Mouse (Mus musculus) adrenal gland, postnatal 36 days (tissue): ENCODE results near the gene Ifnlr1. TPM values are rescaled to one million over a fixed set of nuclear protein-coding genes. Genes with fewer than 3 reads are reported as not detected.
A peak's percentile ranks its signal among the peaks of the same experiment; 100 is the strongest.
"Not testable (repeated sequence)": the region's sequence is repeated elsewhere in the genome, so short reads cannot be mapped to it uniquely, and the experiment has no call there.

Experiments used
- DNase-seq, 2 experiments: peaks; one replicate each; pipeline ENCODE4 v3.0.0; 2021; ENCODE audit warnings: mixed read lengths in 1 of 2
- long read RNA-seq, 2 experiments: library from polyadenylated mRNA; stranded (forward); transcript quantifications; one replicate each; pipeline ENCODE4 v2.0.0; 2021; ENCODE audit warnings: borderline sequencing depth in 2 of 2
- total RNA-seq, 2 experiments: library from RNA; stranded (reverse); gene quantifications; 2 replicates each; pipeline ENCODE4 v1.2.3; 2021

The Ifnlr1 gene
- under 1 TPM; 0.07 to 0.10 TPM for total RNA-seq
- long read RNA-seq, experiment 1 = 0 reads
- long read RNA-seq, experiment 2 = 0 reads

DNA sequence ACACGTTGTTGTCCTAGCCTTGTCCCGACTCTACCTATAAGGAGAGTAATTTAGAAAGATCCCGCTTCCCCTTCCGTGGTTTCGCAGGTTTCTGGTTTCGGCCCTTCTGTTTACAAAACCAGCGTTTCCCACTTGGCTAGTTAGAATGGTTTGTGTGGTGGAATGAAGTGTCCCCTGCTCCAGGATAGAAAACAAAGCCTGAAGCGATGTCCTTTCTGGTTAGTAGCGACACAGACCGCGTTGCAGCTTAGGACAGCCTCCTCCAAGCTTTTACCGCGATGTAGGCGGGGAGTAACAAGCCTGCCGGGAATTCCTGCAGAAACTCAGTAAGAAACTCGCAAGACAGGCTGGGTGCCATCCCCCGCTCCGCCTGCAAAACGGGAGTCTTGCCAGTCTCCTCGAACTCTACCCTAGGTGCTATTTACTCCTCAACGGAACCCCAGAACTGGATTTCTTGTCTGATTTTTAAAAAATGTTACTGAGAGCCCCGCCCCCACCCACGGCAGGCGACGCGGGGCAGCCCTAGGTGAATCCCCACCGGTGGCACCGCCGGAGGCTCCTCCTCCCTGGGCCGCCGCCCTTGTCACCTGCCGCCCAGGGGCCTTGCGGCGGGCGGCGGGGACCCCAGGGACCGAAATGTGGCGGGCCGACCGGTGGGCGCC lies at the start of gene Ifnlr1:
Gene Ifnlr1 (plus strand): TSS at position 382 of the 662 bp plus-strand sequence.
- peak; percentile 54 to 65 for DNase-seq

GRCm38 (mm10) chr4:135641302-135642079 lies 44.6 kb upstream of the Ifnlr1 start:
- not testable (repeated sequence) for DNase-seq

GRCm38 (mm10) chr4:135645022-135645637 lies 41.0 kb upstream of the Ifnlr1 start:
- DNase-seq = no peak

DNA sequence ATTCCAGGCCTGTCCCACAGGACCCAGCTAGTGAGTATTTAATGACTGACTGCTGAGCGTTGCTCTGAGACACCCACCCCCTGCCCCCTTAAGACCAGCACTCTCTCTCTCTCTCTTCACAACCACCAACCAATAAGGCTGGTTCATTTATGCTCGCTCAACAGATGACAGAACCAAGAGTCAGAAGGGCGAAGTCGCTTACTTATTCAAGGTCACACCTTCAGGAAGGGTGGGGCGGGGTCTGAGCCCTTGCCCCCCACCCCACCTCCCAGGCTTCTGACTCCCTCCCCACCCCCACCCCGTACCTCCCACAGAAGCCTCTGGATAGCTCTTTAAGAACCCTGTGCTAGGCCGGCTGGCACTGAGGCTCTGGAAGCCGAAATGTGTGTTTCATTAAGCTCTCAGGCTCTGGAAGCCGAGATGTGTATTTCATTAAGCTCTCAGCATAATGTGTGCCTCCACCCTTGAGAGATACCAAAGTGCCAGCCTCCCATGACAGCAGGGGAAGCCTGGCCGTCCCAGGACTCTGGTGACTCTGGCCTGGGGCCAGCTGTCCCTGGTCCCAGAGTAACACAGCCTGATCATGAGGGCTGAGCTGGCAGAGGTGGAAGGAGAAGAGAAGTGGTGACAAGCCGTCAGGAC lies 33.0 kb upstream of the Ifnlr1 start:
- peak; percentile 62 to 69 for DNase-seq

DNA sequence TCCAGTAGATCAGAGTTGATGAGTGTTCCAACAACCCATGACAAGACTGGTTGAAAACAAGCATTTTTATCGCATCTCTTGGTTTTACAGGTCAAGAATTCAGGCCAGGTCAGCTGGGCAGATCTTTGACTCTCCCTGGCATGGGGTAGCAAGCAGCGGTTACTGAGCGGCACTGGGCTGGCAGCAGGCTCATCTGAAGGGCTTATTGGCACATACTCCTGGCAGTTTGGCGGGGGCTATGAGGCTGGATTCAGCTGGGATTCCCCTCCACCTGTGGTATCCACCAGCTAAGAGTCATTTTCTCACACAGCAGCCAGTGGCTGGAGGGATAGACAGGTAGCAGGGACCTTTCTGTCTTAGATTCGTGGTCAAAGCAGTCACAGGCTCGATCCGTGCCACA lies 32.1 kb upstream of the Ifnlr1 start:
- no peak for DNase-seq

DNA sequence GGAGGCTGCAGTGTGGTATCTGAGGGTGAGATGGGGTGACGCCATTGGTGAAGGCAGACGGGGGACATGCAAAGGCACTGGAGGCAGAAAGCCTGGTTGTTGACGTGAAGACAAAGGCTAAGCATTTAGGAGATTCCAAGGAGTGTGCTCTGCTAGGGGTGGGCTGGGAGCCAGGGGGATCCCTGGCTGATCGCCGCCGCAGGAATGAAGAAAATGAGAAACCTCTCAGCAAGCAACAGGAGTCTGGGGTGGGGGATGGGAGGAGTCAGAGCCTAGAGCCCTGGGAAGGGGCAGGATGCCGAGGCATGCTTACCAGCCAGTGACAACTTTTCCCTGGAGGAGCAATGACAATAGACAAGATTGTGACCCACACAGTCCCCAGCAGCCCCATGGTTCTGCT lies 30.6 kb upstream of the Ifnlr1 start:
- DNase-seq = no peak

GRCm38 (mm10) chr4:135656094-135656589 lies 29.9 kb upstream of the Ifnlr1 start:
- DNase-seq = peak in 1 of 2 experiments; percentile 27

DNA sequence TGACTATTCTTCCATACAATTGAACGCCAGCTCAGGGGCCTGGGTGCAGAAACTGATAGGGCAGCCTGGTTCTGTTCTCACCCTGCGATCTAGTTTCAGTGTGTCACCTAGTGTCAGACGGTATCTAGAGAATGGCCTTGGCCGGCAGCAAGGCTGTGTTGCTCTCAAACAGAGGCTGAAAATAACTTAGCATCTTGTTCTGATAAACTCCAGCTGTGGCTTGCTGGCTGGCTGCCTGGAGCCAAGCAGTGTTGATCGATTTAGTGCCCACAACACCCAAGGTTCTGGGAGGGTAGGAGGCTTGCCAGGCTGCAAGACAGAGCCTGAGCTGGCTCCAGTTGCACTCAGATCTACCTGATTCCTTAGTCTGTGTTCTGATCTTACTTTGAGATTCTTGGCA lies 27.6 kb upstream of the Ifnlr1 start:
- DNase-seq = peak; percentile 28 to 49

- DNase-seq = no peak
These were observed 27.2 kb upstream of the Ifnlr1 start for GRCm38 (mm10) chr4:135658899-135659298.

DNA sequence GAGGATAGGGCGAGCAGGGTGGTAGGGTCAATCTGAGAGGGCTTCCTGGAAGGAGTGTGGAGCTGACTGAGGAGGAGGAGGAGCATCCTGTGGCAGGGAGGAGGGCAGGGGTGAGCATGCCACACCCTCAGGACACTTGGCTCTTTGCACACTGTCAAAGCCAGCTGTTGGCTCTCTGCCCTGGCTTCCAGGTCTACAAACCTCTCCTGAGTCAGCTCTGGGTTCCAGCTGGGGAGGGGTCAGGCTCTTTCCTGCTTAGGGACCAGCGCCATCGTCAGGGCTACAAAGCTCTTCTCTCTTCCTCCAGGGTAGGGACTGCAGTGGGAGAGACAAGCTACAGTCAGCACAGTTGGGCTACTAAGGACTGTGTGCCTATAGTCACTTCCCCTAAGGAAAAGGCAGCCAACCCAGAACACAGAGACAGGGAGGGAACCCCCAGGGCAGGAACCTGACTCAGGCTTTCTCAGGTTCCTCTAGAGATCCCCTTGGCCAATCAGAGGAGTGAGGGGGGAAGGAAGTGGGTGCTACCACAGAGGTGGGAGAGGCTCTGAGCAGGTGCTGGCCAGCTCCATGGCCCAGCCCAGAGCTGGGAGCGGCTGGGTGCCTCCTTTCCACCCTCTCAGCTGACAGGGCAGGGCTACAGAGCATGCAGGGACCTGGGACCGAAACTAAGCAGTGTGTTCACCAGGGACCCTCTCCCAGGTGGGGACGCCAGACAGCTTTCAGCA lies 24.8 kb upstream of the Ifnlr1 start:
- DNase-seq = peak in 1 of 2 experiments; percentile 55

GRCm38 (mm10) chr4:135661994-135662393 lies 24.1 kb upstream of the Ifnlr1 start:
- DNase-seq = no peak

DNA sequence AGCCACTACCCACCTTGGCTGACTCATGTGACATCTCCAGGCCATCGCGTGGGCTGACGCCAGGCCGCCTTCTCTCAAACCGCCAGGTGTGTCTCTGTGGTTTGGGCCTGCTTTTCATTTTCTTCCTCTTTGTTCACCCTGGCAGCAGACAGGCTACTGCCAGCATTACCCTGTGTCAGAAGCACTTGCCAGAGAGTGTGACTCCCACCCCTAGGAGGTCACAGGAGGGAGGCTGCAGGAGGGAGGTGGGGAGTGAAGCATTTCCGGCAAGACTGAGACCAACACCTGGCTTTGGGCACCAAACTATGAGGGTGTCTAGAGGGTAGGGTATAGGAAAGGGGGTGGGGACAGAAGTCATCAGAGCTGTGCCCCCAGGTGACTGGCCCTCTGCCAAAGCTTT lies 21.4 kb upstream of the Ifnlr1 start:
- DNase-seq = no peak

DNA sequence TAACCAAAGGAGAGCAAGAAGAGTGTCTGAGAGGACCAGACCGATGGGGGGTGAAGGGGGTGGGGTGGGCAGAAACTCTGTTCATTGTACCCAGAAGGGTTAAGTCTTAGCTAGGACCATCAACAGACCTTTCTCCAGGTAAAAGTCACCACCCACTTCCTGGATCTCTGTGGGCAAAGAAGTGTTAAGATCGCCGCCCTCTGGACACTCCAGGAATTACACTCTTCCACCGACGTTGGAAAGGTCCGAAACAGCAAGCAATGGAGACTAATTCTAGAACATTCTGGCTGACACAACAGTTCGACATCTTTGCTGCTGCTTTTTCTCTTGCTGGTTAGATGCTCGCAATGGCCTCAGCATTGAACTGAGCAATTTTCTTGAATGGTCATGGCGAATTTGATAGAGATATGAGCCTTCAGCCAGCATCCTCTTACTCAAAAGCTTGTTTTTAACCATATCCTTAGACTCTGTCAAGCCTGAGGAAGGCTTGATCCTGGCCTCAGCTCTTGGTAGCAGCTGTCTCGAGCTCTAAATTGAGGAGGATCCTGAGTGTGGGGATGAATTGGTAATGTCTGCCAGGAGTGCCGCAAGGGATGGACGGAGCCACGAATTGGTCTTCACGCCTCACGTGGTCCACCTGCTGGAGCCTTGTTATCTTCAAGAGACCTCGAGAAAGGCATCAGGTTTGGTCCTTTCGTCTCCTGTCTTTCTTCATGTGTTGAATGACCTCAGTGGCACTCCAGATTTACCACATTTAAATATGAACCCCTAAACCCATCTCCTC lies 19.7 kb upstream of the Ifnlr1 start:
- peak; percentile 36 to 45 for DNase-seq

GRCm38 (mm10) chr4:135667266-135667844 lies 18.7 kb upstream of the Ifnlr1 start:
- DNase-seq = peak in 1 of 2 experiments; percentile 24

- no peak for DNase-seq
These were observed 12.6 kb upstream of the Ifnlr1 start for GRCm38 (mm10) chr4:135673507-135673906.

- no peak for DNase-seq
These were observed 11.1 kb upstream of the Ifnlr1 start for GRCm38 (mm10) chr4:135674993-135675392.

DNA sequence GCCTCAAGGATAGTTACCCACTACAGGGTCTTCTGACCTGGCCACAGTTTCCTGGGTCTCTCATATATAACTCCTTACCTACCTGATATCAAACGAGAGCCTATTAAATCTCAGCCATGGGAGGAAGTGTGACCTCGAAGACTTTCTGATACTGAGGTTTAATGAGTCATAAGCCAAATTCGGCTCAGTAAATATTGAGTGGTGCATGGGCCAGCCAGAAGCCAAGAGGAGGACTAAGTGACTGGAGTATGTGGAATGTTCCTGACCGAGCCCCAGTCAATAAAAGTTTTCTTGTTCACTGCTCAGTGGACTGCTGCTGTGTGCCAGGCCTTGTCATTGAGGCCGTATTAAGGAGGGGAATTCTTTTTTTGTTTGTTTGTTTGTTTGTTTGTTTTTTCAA lies 9.6 kb upstream of the Ifnlr1 start:
- DNase-seq = peak; percentile 18 to 24

GRCm38 (mm10) chr4:135679316-135679715 lies 6.8 kb upstream of the Ifnlr1 start:
- no peak for DNase-seq

GRCm38 (mm10) chr4:135681789-135682188 lies 4.3 kb upstream of the Ifnlr1 start:
- DNase-seq = no peak

GRCm38 (mm10) chr4:135683553-135683952 lies 2.5 kb upstream of the Ifnlr1 start:
- DNase-seq = peak; percentile 35 to 58
